Mouse (Mus musculus): ENCODE measurements around the gene Gm13289. TPM values are rescaled to one million over a fixed set of nuclear protein-coding genes. Genes with fewer than 3 reads are reported as not detected.
A peak's percentile ranks its signal among the peaks of the same experiment; 100 is the strongest.
"Not testable (repeated sequence)": the region's sequence is repeated elsewhere in the genome, so short reads cannot be mapped to it uniquely, and the experiment has no call there.

The Gm13289 gene
- total and polyA plus RNA-seq, 3 experiments: not detected

GRCm38 (mm10) chr4:88785409-88785808 lies 8.7 kb downstream of the Gm13289 start, which contains the start of gene Gm13276:
Gene Gm13276 (plus strand): TSS chr4:88785709.
- in situ Hi-C loops (cut with MboI; ENCODE audit: low pct_ligation_motif_present, low pct_unique_long_range_greater_than_20kb, low sequenced_read_pairs): not testable (repeated sequence)

DNA sequence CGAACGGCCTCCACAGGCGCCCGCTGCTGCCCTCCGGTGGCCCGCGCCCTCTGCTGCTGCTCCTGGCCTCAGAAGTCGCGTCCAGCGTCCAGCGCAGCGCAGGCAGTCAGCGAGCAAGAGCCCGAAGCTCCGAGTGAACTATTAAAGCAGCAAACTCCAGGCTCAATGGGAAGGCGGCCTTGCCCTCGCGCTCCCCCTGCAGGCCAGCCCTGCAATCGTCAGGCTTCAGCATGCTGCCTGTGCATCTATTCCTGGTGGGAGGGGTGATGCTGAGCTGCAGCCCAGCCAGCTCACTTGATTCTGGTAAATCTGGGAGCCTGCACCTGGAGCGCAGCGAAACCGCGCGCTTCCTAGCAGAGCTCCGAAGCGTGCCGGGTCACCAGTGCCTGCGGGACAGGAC lies 11.7 kb downstream of the Gm13289 start, which contains the start of gene Gm13277:
Gene Gm13277 (plus strand): TSS at position 231 of the 400 bp plus-strand sequence.
- H3K36me3 ChIP-seq (replicated peaks in 1 of 2; ENCODE audit: control insufficient read depth in 1 of 2, insufficient read depth in 1 of 2, low read length in 1 of 2); H3K4me3 ChIP-seq (replicated peaks in 1 of 3; ENCODE audit: low read depth in 2 of 3, low read length in 2 of 3, poor library complexity in 1 of 3); H3K4me2 ChIP-seq (ENCODE audit: insufficient read depth, low read depth, poor library complexity, severe bottlenecking); H3K4me1 ChIP-seq (ENCODE audit: control insufficient read depth in 1 of 2, insufficient read depth in 2 of 2); H3K27me3 ChIP-seq (replicated peaks); dilution Hi-C loops (cut with MboI; ENCODE audit: extremely low pct_ligation_motif_present, extremely low pct_unique_long_range_greater_than_20kb, low sequenced_read_pairs); H3K9me3 ChIP-seq (replicated peaks; ENCODE audit: low read length); DNase-seq (ENCODE audit: extremely low read depth); in situ Hi-C loops (cut with MboI; ENCODE audit: low pct_ligation_motif_present, low pct_unique_long_range_greater_than_20kb, low sequenced_read_pairs); H3K27ac ChIP-seq (ENCODE audit: insufficient read depth, low read depth); H3K9ac ChIP-seq (ENCODE audit: insufficient read depth, low read depth); H3K79me2 ChIP-seq (replicated peaks; ENCODE audit: control insufficient read depth, extremely low read depth, insufficient read depth, poor library complexity, severe bottlenecking): not testable (repeated sequence)
- peak in 1 of 2 experiments; percentile 28; a peak in 2 of 4 replicates for TF ChIP-seq CTCF (conservative IDR thresholded peaks at IDR 0.05 in 1 of 2, IDR thresholded peaks at IDR 0.05 in 1 of 2; ENCODE audit: low read depth in 2 of 2, low read length in 2 of 2)

More at GRCm38 (mm10) chr4:88785409-88785808, 8.7 kb downstream of the Gm13289 start, which contains the start of gene Gm13276:
- H3K27ac ChIP-seq (ENCODE audit: insufficient read depth, low read depth); H3K36me3 ChIP-seq (replicated peaks in 1 of 2; ENCODE audit: control insufficient read depth in 1 of 2, insufficient read depth in 1 of 2, low read length in 1 of 2); H3K4me1 ChIP-seq (ENCODE audit: control insufficient read depth in 1 of 2, insufficient read depth in 2 of 2); H3K9ac ChIP-seq (ENCODE audit: insufficient read depth, low read depth); H3K79me2 ChIP-seq (replicated peaks; ENCODE audit: control insufficient read depth, extremely low read depth, insufficient read depth, poor library complexity, severe bottlenecking); H3K4me2 ChIP-seq (ENCODE audit: insufficient read depth, low read depth, poor library complexity, severe bottlenecking); H3K4me3 ChIP-seq (replicated peaks in 1 of 3; ENCODE audit: low read depth in 2 of 3, low read length in 2 of 3, poor library complexity in 1 of 3); H3K27me3 ChIP-seq (replicated peaks); H3K9me3 ChIP-seq (replicated peaks; ENCODE audit: low read length); dilution Hi-C loops (cut with MboI; ENCODE audit: extremely low pct_ligation_motif_present, extremely low pct_unique_long_range_greater_than_20kb, low sequenced_read_pairs); DNase-seq (ENCODE audit: extremely low read depth): not testable (repeated sequence)

DNA sequence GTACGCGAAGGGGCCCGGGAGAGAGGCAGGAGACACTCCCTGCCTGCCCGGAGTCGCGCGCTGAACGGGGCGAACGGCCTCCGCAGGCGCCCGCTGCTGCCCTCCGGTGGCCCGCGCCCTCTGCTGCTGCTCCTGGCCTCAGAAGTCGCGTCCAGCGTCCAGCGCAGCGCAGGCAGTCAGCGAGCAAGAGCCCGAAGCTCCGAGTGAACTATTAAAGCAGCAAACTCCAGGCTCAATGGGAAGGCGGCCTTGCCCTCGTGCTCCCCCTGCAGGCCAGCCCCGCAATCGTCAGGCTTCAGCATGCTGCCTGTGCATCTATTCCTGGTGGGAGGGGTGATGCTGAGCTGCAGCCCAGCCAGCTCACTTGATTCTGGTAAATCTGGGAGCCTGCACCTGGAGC lies 14.5 kb downstream of the Gm13289 start, which contains the start of gene Gm13278:
Gene Gm13278 (plus strand): TSS at position 301 of the 400 bp plus-strand sequence.
- H3K79me2 ChIP-seq (replicated peaks; ENCODE audit: control insufficient read depth, extremely low read depth, insufficient read depth, poor library complexity, severe bottlenecking); H3K27ac ChIP-seq (ENCODE audit: insufficient read depth, low read depth); H3K4me1 ChIP-seq (ENCODE audit: control insufficient read depth in 1 of 2, insufficient read depth in 2 of 2); H3K27me3 ChIP-seq (replicated peaks); dilution Hi-C loops (cut with MboI; ENCODE audit: extremely low pct_ligation_motif_present, extremely low pct_unique_long_range_greater_than_20kb, low sequenced_read_pairs); H3K9me3 ChIP-seq (replicated peaks; ENCODE audit: low read length); in situ Hi-C loops (cut with MboI; ENCODE audit: low pct_ligation_motif_present, low pct_unique_long_range_greater_than_20kb, low sequenced_read_pairs); H3K36me3 ChIP-seq (replicated peaks in 1 of 2; ENCODE audit: control insufficient read depth in 1 of 2, insufficient read depth in 1 of 2, low read length in 1 of 2); H3K4me2 ChIP-seq (ENCODE audit: insufficient read depth, low read depth, poor library complexity, severe bottlenecking); H3K4me3 ChIP-seq (replicated peaks in 1 of 3; ENCODE audit: low read depth in 2 of 3, low read length in 2 of 3, poor library complexity in 1 of 3); H3K9ac ChIP-seq (ENCODE audit: insufficient read depth, low read depth); DNase-seq (ENCODE audit: extremely low read depth): not testable (repeated sequence)

DNA sequence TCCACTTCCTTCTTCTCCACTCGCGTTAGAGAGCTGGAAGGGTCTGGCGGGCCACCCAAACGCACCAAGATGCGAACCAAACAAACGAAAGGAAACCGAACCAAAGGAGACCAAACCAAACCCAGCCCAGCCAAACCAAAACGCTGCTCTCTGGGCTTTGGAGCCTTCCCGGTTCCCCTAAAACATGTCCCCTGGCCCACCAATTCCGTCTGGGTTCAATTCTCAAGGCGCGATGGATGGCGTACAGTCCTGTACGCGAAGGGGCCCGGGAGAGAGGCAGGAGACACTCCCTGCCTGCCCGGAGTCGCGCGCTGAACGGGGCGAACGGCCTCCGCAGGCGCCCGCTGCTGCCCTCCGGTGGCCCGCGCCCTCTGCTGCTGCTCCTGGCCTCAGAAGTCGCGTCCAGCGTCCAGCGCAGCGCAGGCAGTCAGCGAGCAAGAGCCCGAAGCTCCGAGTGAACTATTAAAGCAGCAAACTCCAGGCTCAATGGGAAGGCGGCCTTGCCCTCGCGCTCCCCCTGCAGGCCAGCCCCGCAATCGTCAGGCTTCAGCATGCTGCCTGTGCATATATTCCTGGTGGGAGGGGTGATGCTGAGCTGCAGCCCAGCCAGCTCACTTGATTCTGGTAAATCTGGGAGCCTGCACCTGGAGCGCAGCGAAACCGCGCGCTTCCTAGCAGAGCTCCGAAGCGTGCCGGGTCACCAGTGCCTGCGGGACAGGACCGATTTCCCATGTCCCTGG lies 17.4 kb downstream of the Gm13289 start, which contains the start of gene Gm13275:
Gene Gm13275 (plus strand): TSS at position 552 of the 740 bp plus-strand sequence.
- H3K4me1 ChIP-seq (ENCODE audit: control insufficient read depth in 1 of 2, insufficient read depth in 2 of 2); H3K4me2 ChIP-seq (ENCODE audit: insufficient read depth, low read depth, poor library complexity, severe bottlenecking); H3K27me3 ChIP-seq (replicated peaks); H3K79me2 ChIP-seq (replicated peaks; ENCODE audit: control insufficient read depth, extremely low read depth, insufficient read depth, poor library complexity, severe bottlenecking); H3K27ac ChIP-seq (ENCODE audit: insufficient read depth, low read depth); H3K9me3 ChIP-seq (replicated peaks; ENCODE audit: low read length); H3K36me3 ChIP-seq (replicated peaks in 1 of 2; ENCODE audit: control insufficient read depth in 1 of 2, insufficient read depth in 1 of 2, low read length in 1 of 2); dilution Hi-C loops (cut with MboI; ENCODE audit: extremely low pct_ligation_motif_present, extremely low pct_unique_long_range_greater_than_20kb, low sequenced_read_pairs); H3K9ac ChIP-seq (ENCODE audit: insufficient read depth, low read depth); in situ Hi-C loops (cut with MboI; ENCODE audit: low pct_ligation_motif_present, low pct_unique_long_range_greater_than_20kb, low sequenced_read_pairs); DNase-seq (ENCODE audit: extremely low read depth); H3K4me3 ChIP-seq (replicated peaks in 1 of 3; ENCODE audit: low read depth in 2 of 3, low read length in 2 of 3, poor library complexity in 1 of 3): not testable (repeated sequence)

DNA sequence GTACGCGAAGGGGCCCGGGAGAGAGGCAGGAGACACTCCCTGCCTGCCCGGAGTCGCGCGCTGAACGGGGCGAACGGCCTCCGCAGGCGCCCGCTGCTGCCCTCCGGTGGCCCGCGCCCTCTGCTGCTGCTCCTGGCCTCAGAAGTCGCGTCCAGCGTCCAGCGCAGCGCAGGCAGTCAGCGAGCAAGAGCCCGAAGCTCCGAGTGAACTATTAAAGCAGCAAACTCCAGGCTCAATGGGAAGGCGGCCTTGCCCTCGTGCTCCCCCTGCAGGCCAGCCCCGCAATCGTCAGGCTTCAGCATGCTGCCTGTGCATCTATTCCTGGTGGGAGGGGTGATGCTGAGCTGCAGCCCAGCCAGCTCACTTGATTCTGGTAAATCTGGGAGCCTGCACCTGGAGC lies 20.4 kb downstream of the Gm13289 start, which contains the start of gene Gm13279:
Gene Gm13279 (plus strand): TSS at position 301 of the 400 bp plus-strand sequence.
- H3K27me3 ChIP-seq (replicated peaks); H3K4me2 ChIP-seq (ENCODE audit: insufficient read depth, low read depth, poor library complexity, severe bottlenecking); H3K9ac ChIP-seq (ENCODE audit: insufficient read depth, low read depth); H3K4me1 ChIP-seq (ENCODE audit: control insufficient read depth in 1 of 2, insufficient read depth in 2 of 2); H3K27ac ChIP-seq (ENCODE audit: insufficient read depth, low read depth); DNase-seq (ENCODE audit: extremely low read depth); H3K4me3 ChIP-seq (replicated peaks in 1 of 3; ENCODE audit: low read depth in 2 of 3, low read length in 2 of 3, poor library complexity in 1 of 3); dilution Hi-C loops (cut with MboI; ENCODE audit: extremely low pct_ligation_motif_present, extremely low pct_unique_long_range_greater_than_20kb, low sequenced_read_pairs); in situ Hi-C loops (cut with MboI; ENCODE audit: low pct_ligation_motif_present, low pct_unique_long_range_greater_than_20kb, low sequenced_read_pairs); H3K79me2 ChIP-seq (replicated peaks; ENCODE audit: control insufficient read depth, extremely low read depth, insufficient read depth, poor library complexity, severe bottlenecking); H3K36me3 ChIP-seq (replicated peaks in 1 of 2; ENCODE audit: control insufficient read depth in 1 of 2, insufficient read depth in 1 of 2, low read length in 1 of 2); H3K9me3 ChIP-seq (replicated peaks; ENCODE audit: low read length): not testable (repeated sequence)

GRCm38 (mm10) chr4:88799365-88799764 lies 22.6 kb downstream of the Gm13289 start, which contains the start of gene Gm13285:
Gene Gm13285 (plus strand): TSS chr4:88799665.
- in situ Hi-C loops (cut with MboI; ENCODE audit: low pct_ligation_motif_present, low pct_unique_long_range_greater_than_20kb, low sequenced_read_pairs); H3K27ac ChIP-seq (ENCODE audit: insufficient read depth, low read depth); dilution Hi-C loops (cut with MboI; ENCODE audit: extremely low pct_ligation_motif_present, extremely low pct_unique_long_range_greater_than_20kb, low sequenced_read_pairs); H3K27me3 ChIP-seq (replicated peaks); DNase-seq (ENCODE audit: extremely low read depth); H3K36me3 ChIP-seq (replicated peaks in 1 of 2; ENCODE audit: control insufficient read depth in 1 of 2, insufficient read depth in 1 of 2, low read length in 1 of 2); H3K9ac ChIP-seq (ENCODE audit: insufficient read depth, low read depth); H3K4me3 ChIP-seq (replicated peaks in 1 of 3; ENCODE audit: low read depth in 2 of 3, low read length in 2 of 3, poor library complexity in 1 of 3); H3K9me3 ChIP-seq (replicated peaks; ENCODE audit: low read length); H3K4me2 ChIP-seq (ENCODE audit: insufficient read depth, low read depth, poor library complexity, severe bottlenecking); H3K79me2 ChIP-seq (replicated peaks; ENCODE audit: control insufficient read depth, extremely low read depth, insufficient read depth, poor library complexity, severe bottlenecking); H3K4me1 ChIP-seq (ENCODE audit: control insufficient read depth in 1 of 2, insufficient read depth in 2 of 2): not testable (repeated sequence)
